Mouse (Mus musculus) small intestine, adult 10 weeks (tissue): Measurements from ENCODE around the gene Tmem132d. TPM values are rescaled to one million over a fixed set of nuclear protein-coding genes. Genes with fewer than 3 reads are reported as not detected.

ENCODE experiments used
- polyA plus RNA-seq: library from polyadenylated mRNA; stranded (reverse); fragments of 350-450 nt; fragmentation: Illumina TruSeq; extraction: RNeasy Lipid Tissue Mini Kit (QIAGEN cat#74804); gene quantifications from one replicate; pipeline ENCODE4 v1.2.3, GENCODE M21; 2014; ENCODE audit warnings: low replicate concordance

Tmem132d gene
- 0.07 TPM for polyA plus RNA-seq

GRCm38 (mm10) chr5:128432916-128433315, at the start of gene Tmem132d:
TSS of gene Tmem132d (minus strand) at chr5:128433077.

Other genes with a start within 250 kb of the Tmem132d start
- not detected for gene Fzd10, start 167.8 kb upstream of the Tmem132d start, polyA plus RNA-seq